Mouse (Mus musculus): ENCODE measurements around the gene Enthd1. TPM values are rescaled to one million over a fixed set of nuclear protein-coding genes. Genes with fewer than 3 reads are reported as not detected.

Gene Enthd1
- total RNA-seq (2014; rRNA removed) = not detected in 2 replicates
- polyA plus RNA-seq (2015; fragmentation: Nextera tagmentation; extraction: Ambion mirVana) = not detected in 2 replicates

DNA sequence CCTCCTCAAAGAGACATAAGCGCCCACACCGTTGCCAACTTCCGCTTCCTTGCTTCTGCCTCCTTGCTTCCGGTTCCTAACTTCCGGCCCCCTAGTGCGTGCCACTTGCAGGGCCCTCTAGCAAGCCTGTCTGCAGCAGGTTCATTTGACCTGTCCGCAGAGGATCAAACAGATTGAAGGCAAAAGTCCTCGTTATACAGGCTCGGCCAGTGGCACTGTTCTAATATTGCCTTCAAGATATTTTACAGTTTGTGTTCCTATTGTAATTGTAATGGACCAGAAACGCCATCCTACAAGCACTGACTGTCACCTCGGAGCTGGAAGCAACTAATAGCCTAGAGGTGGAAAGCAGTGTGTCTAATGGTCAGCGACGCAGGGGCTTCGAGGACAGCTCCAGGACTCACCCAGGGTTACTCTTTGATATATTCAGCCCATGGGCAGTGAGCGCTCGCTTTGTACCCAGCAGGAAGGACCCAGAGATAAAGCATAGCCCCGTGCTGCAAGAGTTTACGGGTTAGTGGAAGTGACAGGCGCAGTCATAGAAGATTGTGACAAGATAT is at the start of gene Enthd1:
Gene Enthd1, minus strand, starts transcription at position 51 of the 560 bp plus-strand sequence.
- Histone ChIP-seq H3K9me3 (ENCODE audit: low read length) (no peaks in the 10 kb centered on the region), H3K4me3 (ENCODE audit: low read depth, low read length) (no peak within 1 kb of the TSS), H3K4me2 (ENCODE audit: low read depth, low read length, poor library complexity, severe bottlenecking) (no peak within 1 kb of the TSS), H3K4me1 (ENCODE audit: insufficient read depth, low read length) (no peaks in the 10 kb centered on the region), H3K9ac (replicated peaks; ENCODE audit: low read length, poor library complexity, severe bottlenecking) (no peak within 1 kb of the TSS), H3K27ac (ENCODE audit: low read depth, low read length) (no peak within 1 kb of the TSS), H3K27me3 (ENCODE audit: insufficient read depth, low read length) (no peaks in the 10 kb centered on the region), H3K36me3 (ENCODE audit: insufficient read depth, low read length) (no peaks in the 10 kb centered on the region)
- 61% methylated on average over 19 of the region's 19 CpGs for WGBS
- TF ChIP-seq CTCF (IDR thresholded peaks at IDR 0.05) = no peak
- ATAC-seq (ENCODE audit: low FRiP score) (no peak), DNase-seq (ENCODE audit: low spot score) (no peak)

DNA sequence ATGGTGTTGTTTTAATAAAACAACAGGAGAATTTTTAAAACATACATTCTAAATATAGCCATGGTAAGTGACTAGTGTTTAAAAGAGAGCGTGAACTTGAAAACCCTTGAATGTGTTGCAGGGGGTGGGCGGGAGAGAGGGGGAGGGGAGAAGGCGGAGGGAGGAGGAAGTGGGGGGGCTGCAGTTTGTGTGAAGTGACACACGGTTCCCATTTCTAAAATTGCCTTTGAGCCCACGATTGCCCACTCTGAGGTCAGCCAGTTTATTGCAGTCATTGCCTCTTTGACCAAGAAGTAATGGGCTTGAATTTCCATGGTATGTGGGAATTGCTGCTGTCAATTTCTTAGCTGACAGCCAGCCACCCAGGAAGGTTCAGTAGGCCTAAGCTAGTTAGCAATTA is 48.9 kb upstream of the Enthd1 start:
- Histone ChIP-seq H3K4me3 (ENCODE audit: low read depth, low read length) (no peak overlapping the region), H3K36me3 (ENCODE audit: insufficient read depth, low read length) (no peaks in the 10 kb centered on the region), H3K27me3 (ENCODE audit: insufficient read depth, low read length) (no peaks in the 10 kb centered on the region), H3K4me1 (ENCODE audit: insufficient read depth, low read length) (0 out of 2 replicates have a peak, but pooled peaks cover 5% of the 10 kb centered on the region), H3K9ac (replicated peaks; ENCODE audit: low read length, poor library complexity, severe bottlenecking) (no peak overlapping the region), H3K27ac (ENCODE audit: low read depth, low read length) (no peak overlapping the region), H3K4me2 (ENCODE audit: low read depth, low read length, poor library complexity, severe bottlenecking) (no peak overlapping the region), H3K9me3 (ENCODE audit: low read length) (no peaks in the 10 kb centered on the region)
- WGBS = 70% methylated on average over 5 of the region's 5 CpGs
- no peak for ATAC-seq (ENCODE audit: low FRiP score)
- no peak for TF ChIP-seq CTCF (IDR thresholded peaks at IDR 0.05)
- no peak for DNase-seq (ENCODE audit: low spot score)

DNA sequence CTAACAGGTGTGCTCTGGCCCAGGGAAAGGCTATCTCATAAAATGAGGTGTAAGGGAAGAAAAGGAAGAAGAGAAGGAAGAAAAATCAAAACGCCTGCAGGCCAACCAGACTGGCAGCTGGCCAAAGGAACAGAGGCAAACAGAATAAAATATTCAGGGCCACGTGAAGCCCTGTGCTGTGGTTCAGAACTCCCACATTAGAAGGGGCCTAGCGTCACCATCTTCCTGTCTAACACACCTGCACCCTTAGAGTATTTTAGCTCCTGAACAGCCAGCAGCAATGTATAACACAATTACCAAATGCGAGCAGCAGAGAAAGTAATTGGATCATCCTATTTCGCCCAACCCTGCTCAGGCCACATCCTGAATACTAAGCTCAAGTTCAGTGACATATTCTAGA is 46.5 kb upstream of the Enthd1 start:
- 74% methylated on average over 5 of the region's 5 CpGs for WGBS
- DNase-seq (ENCODE audit: low spot score) (no peak), ATAC-seq (ENCODE audit: low FRiP score) (no peak)
- Histone ChIP-seq H3K36me3 (ENCODE audit: insufficient read depth, low read length) (no peaks in the 10 kb centered on the region), H3K9me3 (ENCODE audit: low read length) (no peaks in the 10 kb centered on the region), H3K4me3 (ENCODE audit: low read depth, low read length) (no peak overlapping the region), H3K4me2 (ENCODE audit: low read depth, low read length, poor library complexity, severe bottlenecking) (no peak overlapping the region), H3K9ac (replicated peaks; ENCODE audit: low read length, poor library complexity, severe bottlenecking) (no peak overlapping the region), H3K27me3 (ENCODE audit: insufficient read depth, low read length) (no peaks in the 10 kb centered on the region), H3K27ac (ENCODE audit: low read depth, low read length) (no peak overlapping the region), H3K4me1 (ENCODE audit: insufficient read depth, low read length) (0 out of 2 replicates have a peak, but pooled peaks cover 5% of the 10 kb centered on the region)
- TF ChIP-seq CTCF (IDR thresholded peaks at IDR 0.05) = no peak

GRCm38 (mm10) chr15:80610335-80610734 is 45.4 kb upstream of the Enthd1 start:
- Histone ChIP-seq H3K4me2 (ENCODE audit: low read depth, low read length, poor library complexity, severe bottlenecking) (no peak overlapping the region), H3K36me3 (ENCODE audit: insufficient read depth, low read length) (no peaks in the 10 kb centered on the region), H3K4me3 (ENCODE audit: low read depth, low read length) (no peak overlapping the region), H3K27me3 (ENCODE audit: insufficient read depth, low read length) (no peaks in the 10 kb centered on the region), H3K9ac (replicated peaks; ENCODE audit: low read length, poor library complexity, severe bottlenecking) (no peak overlapping the region), H3K9me3 (ENCODE audit: low read length) (no peaks in the 10 kb centered on the region), H3K27ac (ENCODE audit: low read depth, low read length) (no peak overlapping the region), H3K4me1 (ENCODE audit: insufficient read depth, low read length) (no peaks in the 10 kb centered on the region)
- no peak for TF ChIP-seq CTCF (IDR thresholded peaks at IDR 0.05)
- ATAC-seq (ENCODE audit: low FRiP score) (no peak), DNase-seq (ENCODE audit: low spot score) (no peak)
- 87% methylated on average over 2 of the region's 2 CpGs for WGBS

GRCm38 (mm10) chr15:80607970-80608369 is 43.0 kb upstream of the Enthd1 start:
- Histone ChIP-seq H3K4me1 (ENCODE audit: insufficient read depth, low read length) (no peaks in the 10 kb centered on the region), H3K4me3 (ENCODE audit: low read depth, low read length) (no peak overlapping the region), H3K27me3 (ENCODE audit: insufficient read depth, low read length) (no peaks in the 10 kb centered on the region), H3K9ac (replicated peaks; ENCODE audit: low read length, poor library complexity, severe bottlenecking) (no peak overlapping the region), H3K27ac (ENCODE audit: low read depth, low read length) (no peak overlapping the region), H3K9me3 (ENCODE audit: low read length) (no peaks in the 10 kb centered on the region), H3K36me3 (ENCODE audit: insufficient read depth, low read length) (no peaks in the 10 kb centered on the region), H3K4me2 (ENCODE audit: low read depth, low read length, poor library complexity, severe bottlenecking) (no peak overlapping the region)
- no peak for TF ChIP-seq CTCF (IDR thresholded peaks at IDR 0.05)
- DNase-seq (ENCODE audit: low spot score) (no peak), ATAC-seq (ENCODE audit: low FRiP score) (no peak)
- WGBS = 90% methylated on average over 3 of the region's 3 CpGs

DNA sequence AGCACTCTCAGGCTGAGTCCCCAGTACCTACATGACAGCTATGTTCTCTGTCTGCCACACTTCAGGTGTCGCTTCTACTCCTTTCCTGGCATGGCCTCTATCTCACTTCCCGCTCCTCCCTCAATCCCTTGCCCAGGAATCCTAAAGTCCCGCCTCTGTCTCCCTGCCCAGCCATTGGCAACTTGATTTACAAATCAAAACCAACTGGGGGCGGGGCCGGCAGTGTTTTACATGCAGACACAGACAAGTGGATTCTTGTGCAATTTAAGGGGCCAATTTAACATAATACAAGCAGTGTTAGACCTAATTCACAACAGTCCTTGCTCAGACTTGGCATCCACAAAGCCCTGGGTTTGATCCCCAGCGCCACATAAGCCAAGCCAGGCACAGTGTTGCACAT is 39.1 kb upstream of the Enthd1 start:
- WGBS = 90% methylated on average over 6 of the region's 6 CpGs
- DNase-seq (ENCODE audit: low spot score) = no peak
- Histone ChIP-seq H3K4me1 (ENCODE audit: insufficient read depth, low read length) (peaks cover 5% of the 10 kb centered on the region; the same call in 1 of the 2 replicates), H3K9me3 (ENCODE audit: low read length) (no peaks in the 10 kb centered on the region), H3K4me3 (ENCODE audit: low read depth, low read length) (no peak overlapping the region), H3K27me3 (ENCODE audit: insufficient read depth, low read length) (no peaks in the 10 kb centered on the region), H3K9ac (replicated peaks; ENCODE audit: low read length, poor library complexity, severe bottlenecking) (no peak overlapping the region), H3K27ac (ENCODE audit: low read depth, low read length) (no peak overlapping the region), H3K4me2 (ENCODE audit: low read depth, low read length, poor library complexity, severe bottlenecking) (no peak overlapping the region), H3K36me3 (ENCODE audit: insufficient read depth, low read length) (no peaks in the 10 kb centered on the region)
- no peak for TF ChIP-seq CTCF (IDR thresholded peaks at IDR 0.05)
- no peak for ATAC-seq (ENCODE audit: low FRiP score)

All from midbrain, postnatal 0 days (tissue).